Mouse (Mus musculus): ENCODE data around the gene Yes1. TPM values are rescaled to one million over a fixed set of nuclear protein-coding genes. Genes with fewer than 3 reads are reported as not detected.

Gene Yes1
- polyA plus RNA-seq, 1 experiment from 2014 or later = 25.8 TPM

DNA sequence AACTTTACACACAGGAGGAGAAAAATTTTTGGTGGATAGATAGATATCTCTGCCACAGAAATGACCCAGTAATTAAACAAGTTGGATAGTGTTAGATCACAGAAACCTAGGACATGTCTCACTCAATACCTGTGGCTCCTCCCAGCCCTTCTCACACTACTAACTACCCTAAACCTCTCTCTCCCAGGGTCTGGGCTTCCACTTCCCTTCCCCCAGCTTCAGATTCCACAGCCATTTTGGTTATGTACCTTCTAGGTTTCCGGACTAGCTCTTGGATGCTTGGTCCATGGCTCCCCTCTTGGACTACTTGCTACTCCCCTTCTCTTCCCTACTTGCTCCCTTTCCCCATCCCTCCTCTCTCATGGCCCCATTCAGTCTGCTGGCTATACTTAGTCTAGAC, 6.9 kb downstream of the Yes1 start:
- Histone ChIP-seq H3K4me3 (replicated peaks; ENCODE audit: low read depth, low read length) (no peak overlapping the region), H3K36me3 (ENCODE audit: insufficient read depth, low read length) (no peaks in the 10 kb centered on the region), H3K27me3 (ENCODE audit: insufficient read depth, low read length) (no peaks in the 10 kb centered on the region), H3K9ac (ENCODE audit: low read depth, low read length) (no peak overlapping the region), H3K27ac (no peak overlapping the region), H3K9me3 (replicated peaks; ENCODE audit: low read length) (no peaks in the 10 kb centered on the region), H3K4me2 (ENCODE audit: low read length) (no peak overlapping the region), H3K4me1 (replicated peaks; ENCODE audit: insufficient read depth, low read length) (no peaks in the 10 kb centered on the region)
- DNase-seq (ENCODE audit: low spot score) = no peak
- ATAC-seq (replicated peaks; ENCODE audit: low FRiP score, low read depth) = no peak
- WGBS = 88% methylated on average over 1 of the region's 1 CpGs
- TF ChIP-seq CTCF (IDR thresholded peaks at IDR 0.05; ENCODE audit: low read depth) = no peak

- H3K27me3 ChIP-seq (ENCODE audit: insufficient read depth, low read length) = no peaks in the 10 kb centered on the region
- DNase-seq (ENCODE audit: low spot score) = no peak
- H3K36me3 ChIP-seq (ENCODE audit: insufficient read depth, low read length) = no peaks in the 10 kb centered on the region
- no peak overlapping the region for H3K27ac ChIP-seq
- no peak overlapping the region for H3K9ac ChIP-seq (ENCODE audit: low read depth, low read length)
- TF ChIP-seq CTCF (IDR thresholded peaks at IDR 0.05; ENCODE audit: low read depth) = no peak
- no peak for ATAC-seq (replicated peaks; ENCODE audit: low FRiP score, low read depth)
- no peaks in the 10 kb centered on the region for H3K4me1 ChIP-seq (replicated peaks; ENCODE audit: insufficient read depth, low read length)
- H3K4me2 ChIP-seq (ENCODE audit: low read length) = no peak overlapping the region
- H3K9me3 ChIP-seq (replicated peaks; ENCODE audit: low read length) = no peaks in the 10 kb centered on the region
- H3K4me3 ChIP-seq (replicated peaks; ENCODE audit: low read depth, low read length) = no peak overlapping the region
Observed at GRCm38 (mm10) chr5:32623649-32624048, 12.7 kb downstream of the Yes1 start.

DNA sequence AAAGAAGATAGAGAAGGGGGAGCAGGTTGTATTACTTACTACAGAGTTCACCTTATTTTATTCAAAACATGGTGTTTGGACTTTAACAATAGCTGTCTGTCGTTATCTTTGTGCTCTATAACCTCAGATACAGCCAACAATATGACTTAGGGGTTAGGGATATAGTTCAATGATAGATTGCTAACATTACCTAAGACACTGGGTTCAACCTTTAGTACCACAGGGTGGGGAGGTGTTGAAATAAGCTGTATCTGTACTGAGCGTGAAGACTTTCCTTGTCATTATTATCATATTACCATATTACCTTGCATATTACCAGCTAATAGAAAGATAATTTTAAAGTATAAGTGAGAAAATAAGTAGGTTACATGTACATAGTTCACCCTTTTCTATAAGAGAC, 13.8 kb downstream of the Yes1 start:
- TF ChIP-seq CTCF (IDR thresholded peaks at IDR 0.05; ENCODE audit: low read depth) = no peak
- Histone ChIP-seq H3K4me2 (ENCODE audit: low read length) (no peak overlapping the region), H3K36me3 (ENCODE audit: insufficient read depth, low read length) (no peaks in the 10 kb centered on the region), H3K9ac (ENCODE audit: low read depth, low read length) (no peak overlapping the region), H3K27ac (no peak overlapping the region), H3K27me3 (ENCODE audit: insufficient read depth, low read length) (no peaks in the 10 kb centered on the region), H3K4me3 (replicated peaks; ENCODE audit: low read depth, low read length) (no peak overlapping the region), H3K9me3 (replicated peaks; ENCODE audit: low read length) (no peaks in the 10 kb centered on the region), H3K4me1 (replicated peaks; ENCODE audit: insufficient read depth, low read length) (no peaks in the 10 kb centered on the region)
- ATAC-seq (replicated peaks; ENCODE audit: low FRiP score, low read depth) (no peak), DNase-seq (ENCODE audit: low spot score) (no peak)
- 94% methylated on average over 2 of the region's 2 CpGs for WGBS

DNA sequence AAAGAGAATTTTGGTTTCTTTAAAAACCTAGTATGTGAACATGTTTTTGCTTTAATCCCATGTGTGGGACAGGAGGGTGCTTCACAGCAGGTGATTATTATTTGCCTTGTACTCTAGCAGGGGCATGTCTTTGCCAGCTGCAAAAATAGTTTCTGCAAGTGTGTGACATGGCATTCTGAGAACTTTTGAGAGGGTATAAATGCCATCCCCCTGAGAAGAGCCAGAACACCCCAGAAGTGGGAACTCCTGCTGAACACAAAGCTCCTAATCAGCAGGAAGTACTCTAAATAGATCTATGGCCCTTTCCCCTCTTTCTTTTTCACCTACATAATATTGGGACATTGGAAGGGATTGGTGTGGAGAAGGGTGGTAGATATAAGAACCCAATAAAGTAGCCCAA, 22.2 kb downstream of the Yes1 start:
- Histone ChIP-seq H3K27ac (no peak overlapping the region), H3K9ac (ENCODE audit: low read depth, low read length) (no peak overlapping the region), H3K9me3 (replicated peaks; ENCODE audit: low read length) (no peaks in the 10 kb centered on the region), H3K27me3 (ENCODE audit: insufficient read depth, low read length) (no peaks in the 10 kb centered on the region), H3K4me2 (ENCODE audit: low read length) (no peak overlapping the region), H3K4me3 (replicated peaks; ENCODE audit: low read depth, low read length) (no peak overlapping the region), H3K36me3 (ENCODE audit: insufficient read depth, low read length) (0 out of 2 replicates have a peak, but pooled peaks cover 5% of the 10 kb centered on the region), H3K4me1 (replicated peaks; ENCODE audit: insufficient read depth, low read length) (no peaks in the 10 kb centered on the region)
- TF ChIP-seq CTCF (IDR thresholded peaks at IDR 0.05; ENCODE audit: low read depth) = no peak
- ATAC-seq (replicated peaks; ENCODE audit: low FRiP score, low read depth) = no peak
- DNase-seq (ENCODE audit: low spot score) = no peak

DNA sequence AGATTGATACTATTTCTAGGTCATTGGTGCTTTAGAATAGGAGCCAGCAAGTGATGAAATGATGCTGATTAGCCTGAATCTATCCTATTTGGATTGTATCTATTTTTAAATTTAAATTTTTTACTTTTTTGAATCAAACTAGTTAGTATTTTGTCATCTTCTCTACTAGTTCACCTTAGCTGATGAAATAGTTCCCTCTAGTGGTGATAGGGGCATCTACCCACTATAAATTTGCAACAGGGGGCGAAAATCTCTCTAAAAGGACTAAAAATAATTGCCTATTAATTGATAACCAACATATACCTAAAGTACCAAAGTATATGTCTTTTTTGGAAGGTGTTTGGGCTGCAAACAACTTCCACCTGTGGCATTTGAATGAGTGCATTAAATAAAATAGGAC, 46.4 kb downstream of the Yes1 start:
- no peak overlapping the region for H3K27ac ChIP-seq
- no peaks in the 10 kb centered on the region for H3K9me3 ChIP-seq (replicated peaks; ENCODE audit: low read length)
- H3K36me3 ChIP-seq (ENCODE audit: insufficient read depth, low read length) = peaks cover 22% of the 10 kb centered on the region; the same call in 1 of the 2 replicates
- peak; percentile 78 for TF ChIP-seq CTCF (IDR thresholded peaks at IDR 0.05; ENCODE audit: low read depth)
- no peaks in the 10 kb centered on the region for H3K27me3 ChIP-seq (ENCODE audit: insufficient read depth, low read length)
- ATAC-seq (replicated peaks; ENCODE audit: low FRiP score, low read depth) = no peak
- 47% methylated on average over 1 of the region's 1 CpGs for WGBS
- H3K4me1 ChIP-seq (replicated peaks; ENCODE audit: insufficient read depth, low read length) = no peaks in the 10 kb centered on the region
- no peak overlapping the region for H3K9ac ChIP-seq (ENCODE audit: low read depth, low read length)
- H3K4me3 ChIP-seq (replicated peaks; ENCODE audit: low read depth, low read length) = no peak overlapping the region
- peak; percentile 73 for DNase-seq (ENCODE audit: low spot score)
- H3K4me2 ChIP-seq (ENCODE audit: low read length) = no peak overlapping the region

- Histone ChIP-seq H3K27ac (no peak overlapping the region), H3K4me1 (replicated peaks; ENCODE audit: insufficient read depth, low read length) (no peaks in the 10 kb centered on the region), H3K4me3 (replicated peaks; ENCODE audit: low read depth, low read length) (no peak overlapping the region), H3K36me3 (ENCODE audit: insufficient read depth, low read length) (peaks cover 5% of the 10 kb centered on the region; the same call in 1 of the 2 replicates), H3K4me2 (ENCODE audit: low read length) (no peak overlapping the region), H3K9me3 (replicated peaks; ENCODE audit: low read length) (no peaks in the 10 kb centered on the region), H3K9ac (ENCODE audit: low read depth, low read length) (no peak overlapping the region), H3K27me3 (ENCODE audit: insufficient read depth, low read length) (no peaks in the 10 kb centered on the region)
- no peak for ATAC-seq (replicated peaks; ENCODE audit: low FRiP score, low read depth)
- WGBS = 61% methylated on average over 2 of the region's 2 CpGs
- TF ChIP-seq CTCF (IDR thresholded peaks at IDR 0.05; ENCODE audit: low read depth) = no peak
- no peak for DNase-seq (ENCODE audit: low spot score)
Observed at GRCm38 (mm10) chr5:32682475-32682874, 71.5 kb downstream of the Yes1 start.

DNA sequence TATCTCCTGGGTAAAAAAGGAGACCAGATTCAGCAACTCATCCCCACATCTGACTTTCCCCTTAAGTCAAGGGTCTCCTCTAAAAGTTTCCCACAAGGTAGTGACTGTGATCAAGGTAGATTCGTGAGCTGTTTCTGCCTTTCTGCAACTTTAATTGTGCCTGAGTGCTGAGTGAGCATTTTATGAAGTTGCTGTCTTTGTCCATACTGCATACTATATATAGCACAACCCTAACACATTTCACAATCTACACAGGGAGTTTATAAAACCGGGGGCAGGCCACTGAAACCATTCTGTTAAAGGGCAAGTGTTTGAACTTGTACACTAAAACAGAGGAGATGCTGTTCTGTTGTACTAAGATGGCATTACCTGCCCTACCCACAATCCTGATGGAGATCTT, 82.4 kb downstream of the Yes1 start:
- Histone ChIP-seq H3K4me2 (ENCODE audit: low read length) (no peak overlapping the region), H3K9me3 (replicated peaks; ENCODE audit: low read length) (no peaks in the 10 kb centered on the region)
- no peak for TF ChIP-seq CTCF (IDR thresholded peaks at IDR 0.05; ENCODE audit: low read depth)

More for the DNA sequence above, 82.4 kb downstream of the Yes1 start:
- DNase-seq (ENCODE audit: low spot score) (no peak), ATAC-seq (replicated peaks; ENCODE audit: low FRiP score, low read depth) (no peak)
- Histone ChIP-seq H3K9ac (ENCODE audit: low read depth, low read length) (no peak overlapping the region), H3K27ac (no peak overlapping the region), H3K4me3 (replicated peaks; ENCODE audit: low read depth, low read length) (no peak overlapping the region), H3K27me3 (ENCODE audit: insufficient read depth, low read length) (no peaks in the 10 kb centered on the region), H3K36me3 (ENCODE audit: insufficient read depth, low read length) (no peaks in the 10 kb centered on the region), H3K4me1 (replicated peaks; ENCODE audit: insufficient read depth, low read length) (no peaks in the 10 kb centered on the region)
- whole genome bisulfite sequencing = 60% methylated on average over 2 of the region's 2 CpGs

Measured in kidney, postnatal 0 days (tissue).